Mouse (Mus musculus): Measurements from ENCODE around the gene Gm17657. TPM values are rescaled to one million over a fixed set of nuclear protein-coding genes. Genes with fewer than 3 reads are reported as not detected.
A peak's percentile ranks its signal among the peaks of the same experiment; 100 is the strongest.
"Not testable (repeated sequence)": the region's sequence is repeated elsewhere in the genome, so short reads cannot be mapped to it uniquely, and the experiment has no call there.

Gene Gm17657
- polyA plus RNA-seq, 1 experiment: not detected

DNA sequence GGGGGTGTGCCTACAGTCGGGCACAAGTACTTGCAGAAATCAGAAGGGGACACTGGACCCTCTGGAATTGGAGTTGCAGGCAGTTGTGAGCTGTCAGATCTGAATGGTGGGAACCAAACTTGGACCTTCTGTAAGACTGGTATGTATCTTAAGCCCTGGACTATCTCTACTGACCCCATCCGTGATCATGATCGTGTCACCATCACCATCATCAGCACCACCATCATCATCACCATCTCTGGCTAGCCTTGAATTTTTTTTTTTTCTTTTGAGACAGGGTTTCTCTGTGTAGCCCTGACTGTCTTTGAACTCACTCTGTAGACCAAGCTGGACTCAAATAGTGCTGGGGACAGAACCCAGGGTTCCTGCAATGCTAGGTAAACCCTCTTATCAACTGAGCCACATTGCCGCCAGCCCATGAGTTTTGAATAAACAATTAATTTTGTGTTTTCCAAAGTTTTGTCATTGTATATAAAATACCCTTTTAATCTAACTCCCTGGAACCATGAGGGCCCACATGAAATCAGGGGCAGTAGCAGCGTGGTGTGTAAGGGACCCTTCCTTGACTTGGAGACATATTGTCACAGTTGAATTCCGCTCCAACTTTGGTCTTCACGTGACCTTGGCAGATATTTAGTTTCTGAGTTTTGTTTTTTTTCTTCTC, 47.3 kb downstream of the Gm17657 start:
- DNase-seq: no peak
- no peak overlapping the region for H3K27ac ChIP-seq (ENCODE audit: insufficient read depth, low read depth, low read length)
- 69% methylated on average over 7 of the region's 7 CpGs for WGBS
- no peaks in the 10 kb centered on the region for H3K27me3 ChIP-seq (replicated peaks; ENCODE audit: control insufficient read depth, insufficient read depth, low read length)
- H3K4me1 ChIP-seq (ENCODE audit: control insufficient read depth, insufficient read depth, low read length): 0 out of 2 replicates have a peak, but pooled peaks cover 3% of the 10 kb centered on the region
- TF ChIP-seq POLR2A (IDR thresholded peaks at IDR 0.05; ENCODE audit: low read depth, low read length) (no peak), CTCF (conservative IDR thresholded peaks at IDR 0.05; ENCODE audit: insufficient read depth, insufficient read length, low read depth, low read length) (no peak)
- H3K36me3 ChIP-seq (ENCODE audit: control insufficient read depth, insufficient read depth, low read length): no peaks in the 10 kb centered on the region
- H3K4me3 ChIP-seq (ENCODE audit: insufficient read depth, low read depth, low read length): no peak overlapping the region

DNA sequence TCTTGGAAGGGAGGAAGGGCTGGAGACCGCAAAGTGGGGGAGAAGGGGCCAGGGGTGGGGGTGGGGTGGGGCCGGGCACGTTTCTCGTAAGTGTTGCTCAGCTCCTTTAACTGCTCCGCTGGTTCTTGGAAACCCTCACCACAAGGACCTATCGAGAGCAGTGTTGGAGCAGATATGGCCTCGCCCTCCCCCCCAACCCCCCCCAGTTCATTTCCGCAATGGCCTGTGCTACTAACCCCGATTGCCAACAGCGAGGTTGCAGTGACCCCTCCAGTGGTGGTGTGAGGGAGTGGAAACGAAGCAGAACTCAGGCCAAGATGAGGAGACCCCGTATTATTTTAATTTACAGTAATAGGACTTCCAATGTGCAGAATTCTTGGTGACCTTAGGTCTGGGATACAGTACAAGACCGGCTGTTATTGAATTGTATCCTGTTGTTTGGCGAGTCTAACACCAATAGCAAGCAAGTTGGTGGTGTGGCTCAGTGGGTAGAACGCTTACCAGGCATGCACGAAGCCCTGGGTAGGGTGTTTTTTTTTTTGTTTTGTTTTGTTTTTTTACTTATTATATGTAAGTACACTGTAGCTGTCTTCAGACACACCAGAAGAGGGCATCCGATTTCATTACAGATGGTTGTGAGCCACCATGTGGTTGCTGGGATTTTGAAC, 48.5 kb downstream of the Gm17657 start:
- TF ChIP-seq CTCF (conservative IDR thresholded peaks at IDR 0.05; ENCODE audit: insufficient read depth, insufficient read length, low read depth, low read length): no peak
- TF ChIP-seq POLR2A (IDR thresholded peaks at IDR 0.05; ENCODE audit: low read depth, low read length): no peak
- no peaks in the 10 kb centered on the region for H3K27me3 ChIP-seq (replicated peaks; ENCODE audit: control insufficient read depth, insufficient read depth, low read length)
- DNase-seq: no peak
- H3K36me3 ChIP-seq (ENCODE audit: control insufficient read depth, insufficient read depth, low read length): no peaks in the 10 kb centered on the region
- H3K4me3 ChIP-seq (ENCODE audit: insufficient read depth, low read depth, low read length): no peak overlapping the region
- 66% methylated on average over 17 of the region's 17 CpGs for WGBS
- no peak overlapping the region for H3K27ac ChIP-seq (ENCODE audit: insufficient read depth, low read depth, low read length)
- 0 out of 2 replicates have a peak, but pooled peaks cover 3% of the 10 kb centered on the region for H3K4me1 ChIP-seq (ENCODE audit: control insufficient read depth, insufficient read depth, low read length)

DNA sequence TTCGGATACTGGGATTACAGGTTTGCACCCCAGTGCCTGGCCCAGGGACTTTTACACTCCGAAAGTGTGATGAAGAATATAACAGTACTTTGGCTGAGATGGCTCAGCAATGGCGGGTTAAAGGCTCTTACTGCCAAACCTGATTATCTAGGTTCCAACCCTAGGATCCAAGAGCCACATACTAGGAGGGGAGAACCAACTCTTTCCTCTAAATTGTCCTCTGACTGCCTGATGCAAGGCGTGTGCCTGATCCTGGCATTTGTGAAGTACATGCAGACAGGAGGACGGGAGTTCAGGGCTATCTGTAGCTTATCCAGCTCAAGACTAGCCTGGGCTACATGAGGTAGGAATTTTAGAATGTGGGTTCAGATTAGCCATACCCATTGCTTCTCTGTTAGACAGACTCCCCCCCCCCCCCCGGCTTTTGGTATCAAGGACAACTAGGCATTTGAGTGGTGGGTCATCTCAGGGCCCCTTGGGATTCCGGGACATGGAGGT, 49.1 kb downstream of the Gm17657 start:
- 91% methylated on average over 7 of the region's 7 CpGs for WGBS
- Histone ChIP-seq H3K4me3 (ENCODE audit: insufficient read depth, low read depth, low read length) (no peak overlapping the region), H3K27me3 (replicated peaks; ENCODE audit: control insufficient read depth, insufficient read depth, low read length) (no peaks in the 10 kb centered on the region), H3K36me3 (ENCODE audit: control insufficient read depth, insufficient read depth, low read length) (no peaks in the 10 kb centered on the region), H3K4me1 (ENCODE audit: control insufficient read depth, insufficient read depth, low read length) (0 out of 2 replicates have a peak, but pooled peaks cover 3% of the 10 kb centered on the region), H3K27ac (ENCODE audit: insufficient read depth, low read depth, low read length) (no peak overlapping the region)
- TF ChIP-seq CTCF (conservative IDR thresholded peaks at IDR 0.05; ENCODE audit: insufficient read depth, insufficient read length, low read depth, low read length) (no peak), POLR2A (IDR thresholded peaks at IDR 0.05; ENCODE audit: low read depth, low read length) (no peak)
- DNase-seq: no peak

DNA sequence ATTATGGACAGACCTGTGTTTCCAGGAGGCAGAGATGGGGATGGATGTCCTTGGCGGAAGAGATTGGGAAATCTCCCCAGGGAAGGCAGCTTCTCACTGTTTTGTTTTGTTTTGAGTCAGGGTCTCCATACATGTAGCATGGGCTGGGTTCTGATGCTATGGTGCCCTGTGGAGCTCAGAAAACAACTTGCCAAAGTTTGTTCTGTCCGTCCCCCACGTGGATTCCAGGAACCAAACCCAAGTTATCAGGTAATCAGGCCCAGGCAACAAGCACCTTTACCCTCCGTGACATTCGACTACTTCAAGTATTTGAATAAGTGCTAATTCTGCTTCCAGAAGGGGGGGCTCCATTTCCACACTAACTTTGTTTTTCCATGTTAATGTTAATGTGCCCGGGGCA, 49.9 kb downstream of the Gm17657 start:
- no peaks in the 10 kb centered on the region for H3K27me3 ChIP-seq (replicated peaks; ENCODE audit: control insufficient read depth, insufficient read depth, low read length)
- 0 out of 2 replicates have a peak, but pooled peaks cover 3% of the 10 kb centered on the region for H3K4me1 ChIP-seq (ENCODE audit: control insufficient read depth, insufficient read depth, low read length)
- H3K36me3 ChIP-seq (ENCODE audit: control insufficient read depth, insufficient read depth, low read length): no peaks in the 10 kb centered on the region; the same call in none of the 2 replicates
- 79% methylated on average over 6 of the region's 6 CpGs for WGBS
- H3K27ac ChIP-seq (ENCODE audit: insufficient read depth, low read depth, low read length): no peak overlapping the region
- no peak for DNase-seq
- no peak for TF ChIP-seq CTCF (conservative IDR thresholded peaks at IDR 0.05; ENCODE audit: insufficient read depth, insufficient read length, low read depth, low read length)
- TF ChIP-seq POLR2A (IDR thresholded peaks at IDR 0.05; ENCODE audit: low read depth, low read length): no peak
- H3K4me3 ChIP-seq (ENCODE audit: insufficient read depth, low read depth, low read length): no peak overlapping the region

DNA sequence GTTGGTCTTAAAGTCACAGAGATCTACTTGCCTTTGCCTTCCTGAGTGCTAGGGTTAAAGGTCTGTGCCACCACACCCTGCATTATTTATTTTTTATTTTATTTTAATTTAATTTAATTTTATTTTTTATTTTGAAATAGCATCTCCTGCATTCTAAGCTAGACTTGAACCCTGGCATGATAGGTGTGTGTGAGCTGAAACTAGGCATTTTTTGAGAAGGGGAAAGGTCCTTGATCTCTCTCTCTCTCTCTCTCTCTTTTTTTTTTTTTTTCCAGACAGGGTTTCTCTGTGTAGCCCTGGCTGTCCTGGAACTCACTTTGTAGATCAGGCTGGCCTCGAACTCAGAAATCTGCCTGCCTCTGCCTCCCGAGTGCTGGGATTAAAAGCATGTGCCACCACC, 50.5 kb downstream of the Gm17657 start:
- WGBS: 96% methylated on average over 2 of the region's 2 CpGs
- DNase-seq; H3K4me1 ChIP-seq (ENCODE audit: control insufficient read depth, insufficient read depth, low read length); H3K27ac ChIP-seq (ENCODE audit: insufficient read depth, low read depth, low read length); H3K4me3 ChIP-seq (ENCODE audit: insufficient read depth, low read depth, low read length); H3K27me3 ChIP-seq (replicated peaks; ENCODE audit: control insufficient read depth, insufficient read depth, low read length); H3K36me3 ChIP-seq (ENCODE audit: control insufficient read depth, insufficient read depth, low read length): not testable (repeated sequence)

DNA sequence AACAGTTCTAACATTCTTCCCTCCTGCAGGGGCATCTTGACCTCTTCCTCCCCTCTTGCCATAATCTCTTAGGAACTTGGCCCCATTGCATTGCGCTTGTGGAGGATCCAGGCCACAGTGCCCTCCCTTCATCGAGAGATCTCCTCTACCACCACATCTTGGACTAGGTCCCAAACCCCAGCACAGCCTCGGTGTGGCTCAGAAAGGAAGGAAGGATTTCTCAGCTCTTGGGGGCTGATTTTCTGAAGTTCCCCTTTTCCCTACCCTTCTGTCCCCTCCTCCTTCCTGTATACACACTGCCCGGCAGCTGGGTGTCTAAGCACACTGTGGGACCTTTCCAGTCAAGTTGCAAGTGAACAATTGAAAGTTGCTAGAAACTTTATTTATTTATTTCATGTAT, 51.4 kb downstream of the Gm17657 start:
- H3K4me3 ChIP-seq (ENCODE audit: insufficient read depth, low read depth, low read length): no peak overlapping the region
- peak; percentile 29 for DNase-seq
- no peaks in the 10 kb centered on the region for H3K27me3 ChIP-seq (replicated peaks; ENCODE audit: control insufficient read depth, insufficient read depth, low read length)
- WGBS: 52% methylated on average over 4 of the region's 4 CpGs
- H3K4me1 ChIP-seq (ENCODE audit: control insufficient read depth, insufficient read depth, low read length): peaks cover 3% of the 10 kb centered on the region; the same call in 1 of the 2 replicates
- H3K36me3 ChIP-seq (ENCODE audit: control insufficient read depth, insufficient read depth, low read length): no peaks in the 10 kb centered on the region; the same call in none of the 2 replicates
- no peak overlapping the region for H3K27ac ChIP-seq (ENCODE audit: insufficient read depth, low read depth, low read length)
- no peak for TF ChIP-seq POLR2A (IDR thresholded peaks at IDR 0.05; ENCODE audit: low read depth, low read length)
- TF ChIP-seq CTCF (conservative IDR thresholded peaks at IDR 0.05; ENCODE audit: insufficient read depth, insufficient read length, low read depth, low read length): no peak

DNA sequence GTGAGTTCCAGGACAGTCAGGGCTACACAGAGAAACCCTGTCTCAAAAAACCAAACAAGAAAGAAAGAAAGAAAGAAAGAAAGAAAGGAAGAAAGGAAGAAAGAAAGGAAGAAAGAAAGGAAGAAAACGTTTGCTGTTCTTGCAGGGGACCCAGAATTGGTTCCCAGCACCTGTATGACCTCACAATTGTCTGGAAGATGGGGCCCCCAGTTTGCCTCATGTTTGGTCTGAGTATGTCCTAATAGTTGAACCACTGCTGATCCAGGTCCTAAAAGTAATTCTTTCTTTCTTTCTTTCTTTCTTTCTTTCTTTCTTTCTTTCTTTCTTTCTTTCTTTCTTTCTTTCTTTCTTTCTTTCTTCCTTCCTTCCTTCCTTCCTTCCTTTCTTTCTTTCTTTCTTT, 52.0 kb downstream of the Gm17657 start:
- H3K27ac ChIP-seq (ENCODE audit: insufficient read depth, low read depth, low read length); H3K4me3 ChIP-seq (ENCODE audit: insufficient read depth, low read depth, low read length); H3K36me3 ChIP-seq (ENCODE audit: control insufficient read depth, insufficient read depth, low read length); H3K4me1 ChIP-seq (ENCODE audit: control insufficient read depth, insufficient read depth, low read length); DNase-seq; H3K27me3 ChIP-seq (replicated peaks; ENCODE audit: control insufficient read depth, insufficient read depth, low read length): not testable (repeated sequence)
- 79% methylated on average over 1 of the region's 1 CpGs for WGBS

Data from kidney, adult 2 months (tissue).